Mouse (Mus musculus) neural tube, embryonic 11.5 days (tissue): ENCODE measurements around the gene Nr3c2. TPM values are rescaled to one million over a fixed set of nuclear protein-coding genes. Genes with fewer than 3 reads are reported as not detected.

Experiments
- ATAC-seq: fragments of 200-750 bp; cut with Nextera tagmentation; 2 replicates; pipeline ENCODE4 v1.8.0; 2017; ENCODE audit warnings: moderate number of reproducible peaks, mild to moderate bottlenecking, moderate TSS enrichment, moderate library complexity; ENCODE audit not compliant: insufficient read depth, low FRiP score, low TSS enrichment
- DNase-seq: peaks from one replicate; pipeline ENCODE4 v3.0.0-alpha.2; 2015; ENCODE audit warnings: low spot score
- H3K27ac ChIP-seq: fragments of 300-500 bp; sonication (generic); 2 replicates; pipeline ENCODE4 v1.5.1; 2014; ENCODE audit warnings: low read depth, mild to moderate bottlenecking, low read length
- H3K27me3 ChIP-seq: fragments of 300-500 bp; sonication (generic); 2 replicates; pipeline ENCODE4 v1.6.1; 2014; ENCODE audit warnings: mild to moderate bottlenecking, low read length, mixed read lengths; ENCODE audit not compliant: control insufficient read depth, insufficient read depth
- H3K36me3 ChIP-seq: fragments of 300-500 bp; sonication (generic); 2 replicates; pipeline ENCODE4 v1.6.1; 2014; ENCODE audit warnings: mild to moderate bottlenecking, low read length, moderate library complexity, mixed read lengths; ENCODE audit not compliant: control insufficient read depth, insufficient read depth
- H3K4me1 ChIP-seq: fragments of 300-500 bp; sonication (generic); 2 replicates; pipeline ENCODE4 v1.6.1; 2014; ENCODE audit warnings: low read length, mixed read lengths; ENCODE audit not compliant: control insufficient read depth, insufficient read depth
- H3K4me2 ChIP-seq: fragments of 300-500 bp; sonication (generic); 2 replicates; pipeline ENCODE4 v1.6.1; 2014; ENCODE audit warnings: low read depth, mild to moderate bottlenecking, moderate library complexity
- H3K4me3 ChIP-seq: fragments of 300-500 bp; sonication (generic); 2 replicates; pipeline ENCODE4 v1.5.1; 2014; ENCODE audit warnings: low read depth, low read length
- H3K9ac ChIP-seq: fragments of 300-500 bp; sonication (generic); 2 replicates; pipeline ENCODE4 v1.6.1; 2014; ENCODE audit warnings: mild to moderate bottlenecking, low read length
- H3K9me3 ChIP-seq: fragments of 300-500 bp; sonication (generic); 2 replicates; pipeline ENCODE4 v1.6.1; 2016; ENCODE audit warnings: low read length; ENCODE audit not compliant: control insufficient read depth
- WGBS: fragments of 180-500 bp; shearing (Covaris S2); extraction: QIAGEN DNeasy Blood & Tissue Kit; methylation state at CpG from one replicate; pipeline ENCODE4 v1.1.7; 2014; 5-methylcytosine and 5-hydroxymethylcytosine counted together
- polyA plus RNA-seq: library from polyadenylated mRNA; unstranded; fragments of >200 nt; fragmentation: Nextera tagmentation; extraction: Ambion mirVana; gene quantifications from 2 replicates; pipeline ENCODE4 v1.2.1, GENCODE M21; 2014

Gene Nr3c2
- polyA plus RNA-seq, 1 experiment from 2014 or later: 1.2 TPM

DNA sequence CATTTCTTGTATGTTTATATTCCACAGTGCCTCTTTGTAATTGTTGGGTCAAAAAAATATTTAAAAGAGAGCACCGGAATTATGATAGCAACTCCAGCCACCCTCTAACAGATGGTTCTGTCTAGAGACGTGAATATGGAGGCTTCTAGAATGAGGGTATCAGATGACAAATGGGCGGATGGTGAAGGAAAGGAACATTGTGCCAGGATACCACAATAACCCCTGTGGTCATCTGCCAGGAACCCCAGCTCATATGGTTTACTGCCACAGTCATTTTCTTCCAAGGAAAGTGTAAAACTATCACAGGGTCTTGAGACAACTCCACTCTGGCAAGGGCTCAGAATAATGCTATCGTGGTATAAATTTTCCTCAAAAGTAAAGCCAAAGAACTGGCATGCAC, 289.1 kb downstream of the Nr3c2 start:
- Histone ChIP-seq H3K36me3 (no peaks in the 10 kb centered on the region), H3K4me2 (no peak overlapping the region), H3K9me3 (no peaks in the 10 kb centered on the region), H3K27ac (no peak overlapping the region), H3K4me1 (no peaks in the 10 kb centered on the region), H3K9ac (no peak overlapping the region), H3K27me3 (no peaks in the 10 kb centered on the region), H3K4me3 (no peak overlapping the region)
- WGBS: 69% methylated on average over 4 of the region's 4 CpGs
- DNase-seq (no peak), ATAC-seq (no peak)

DNA sequence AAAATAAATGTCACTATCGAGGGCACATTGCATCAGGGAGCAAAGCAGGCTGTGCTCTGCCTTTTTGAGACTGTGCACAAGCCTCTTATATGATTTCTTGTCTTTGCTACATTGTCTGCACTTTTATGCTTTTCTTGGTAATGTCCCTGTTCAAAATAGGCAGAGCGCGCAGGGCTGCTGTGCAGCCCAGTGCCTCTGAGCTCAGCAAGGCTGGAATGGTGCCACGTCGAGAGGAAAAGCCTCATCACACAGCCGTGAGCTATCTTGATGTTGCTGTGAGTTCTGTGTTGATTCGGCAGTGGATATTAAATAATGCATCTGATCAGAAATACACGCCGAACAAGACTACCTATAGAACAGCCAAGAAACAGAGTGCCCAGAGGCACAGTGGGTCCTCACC, 290.1 kb downstream of the Nr3c2 start:
- H3K4me3 ChIP-seq: no peak overlapping the region
- H3K4me1 ChIP-seq: no peaks in the 10 kb centered on the region
- no peaks in the 10 kb centered on the region for H3K9me3 ChIP-seq
- H3K4me2 ChIP-seq: no peak overlapping the region
- DNase-seq (no peak), ATAC-seq (no peak)
- 90% methylated on average over 9 of the region's 9 CpGs for WGBS
- H3K9ac ChIP-seq: no peak overlapping the region
- no peaks in the 10 kb centered on the region for H3K36me3 ChIP-seq
- no peaks in the 10 kb centered on the region for H3K27me3 ChIP-seq
- H3K27ac ChIP-seq: no peak overlapping the region

DNA sequence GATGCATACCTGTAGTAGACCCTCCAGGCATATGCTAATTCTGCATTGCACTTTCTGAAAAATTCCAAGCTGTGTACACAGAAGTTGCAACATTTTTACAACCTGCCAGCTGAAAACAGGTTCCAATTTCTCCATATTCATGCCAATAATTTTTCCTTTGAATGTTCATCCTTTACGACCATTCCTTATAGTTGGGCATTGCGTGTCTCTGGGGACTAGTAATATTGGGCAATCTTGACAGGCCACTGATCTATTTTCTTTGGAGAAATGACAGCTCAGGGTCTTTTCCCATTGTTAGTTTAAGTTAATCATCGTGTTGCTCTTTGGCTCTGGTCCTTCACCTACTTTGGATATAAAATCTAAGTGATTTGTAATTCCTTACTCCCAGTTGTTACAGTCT, 291.2 kb downstream of the Nr3c2 start:
- WGBS: 88% methylated on average over 3 of the region's 3 CpGs
- no peak overlapping the region for H3K27ac ChIP-seq
- no peak overlapping the region for H3K9ac ChIP-seq
- DNase-seq (no peak), ATAC-seq (no peak)
- no peaks in the 10 kb centered on the region for H3K36me3 ChIP-seq
- no peak overlapping the region for H3K4me2 ChIP-seq
- no peaks in the 10 kb centered on the region for H3K4me1 ChIP-seq
- no peaks in the 10 kb centered on the region for H3K9me3 ChIP-seq
- no peaks in the 10 kb centered on the region for H3K27me3 ChIP-seq
- no peak overlapping the region for H3K4me3 ChIP-seq

DNA sequence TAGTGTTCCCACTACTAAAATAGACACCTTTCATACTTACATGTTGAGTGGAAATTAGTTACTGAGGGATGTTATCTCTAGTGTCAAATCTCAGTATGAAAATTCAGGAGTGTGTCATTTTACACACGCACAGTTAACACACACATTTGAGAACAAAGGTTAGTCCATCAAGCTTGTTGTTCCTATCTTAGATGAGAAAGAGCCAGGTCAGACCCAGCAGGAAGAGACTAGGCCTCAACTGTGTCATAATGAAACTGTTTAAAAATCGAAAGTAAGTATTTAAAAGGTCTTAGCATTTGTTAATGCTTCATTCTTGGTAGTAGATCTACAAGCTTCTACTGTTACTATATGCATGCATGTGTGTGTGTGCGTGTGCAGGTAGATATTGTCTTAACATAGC, 310.1 kb downstream of the Nr3c2 start:
- WGBS: 91% methylated on average over 3 of the region's 3 CpGs

DNA sequence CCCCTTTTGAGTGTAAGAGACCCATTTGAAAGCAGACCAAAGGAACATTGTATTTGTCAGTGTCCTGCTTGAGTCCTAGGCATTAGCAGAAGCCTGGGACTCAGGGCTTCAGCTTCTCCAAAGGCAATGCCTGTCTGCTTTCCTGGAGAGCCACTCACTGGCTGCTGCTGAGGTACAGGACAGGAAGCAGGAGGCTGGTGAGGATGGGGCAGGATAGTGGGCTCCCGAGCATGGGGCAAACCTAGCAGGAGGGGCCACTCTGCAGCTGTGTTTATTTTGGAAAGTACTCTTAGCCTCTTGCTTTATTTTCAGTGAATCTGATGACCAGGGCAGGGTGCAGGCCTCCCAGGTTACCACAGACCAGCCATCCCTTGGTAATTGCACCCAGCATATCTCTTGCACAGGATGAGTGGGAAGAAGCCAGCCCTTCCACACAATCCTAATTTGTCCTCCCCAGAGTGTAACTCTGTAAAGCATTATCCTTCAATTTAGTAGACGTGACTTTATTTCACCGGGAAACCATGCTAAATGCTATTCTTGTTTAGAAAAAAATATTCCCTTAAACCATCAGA, 314.7 kb downstream of the Nr3c2 start:
- H3K27me3 ChIP-seq: no peaks in the 10 kb centered on the region
- WGBS: 74% methylated on average over 3 of the region's 3 CpGs
- H3K36me3 ChIP-seq: no peaks in the 10 kb centered on the region
- no peaks in the 10 kb centered on the region for H3K4me1 ChIP-seq
- H3K9me3 ChIP-seq: no peaks in the 10 kb centered on the region
- no peak overlapping the region for H3K9ac ChIP-seq
- DNase-seq (no peak), ATAC-seq (no peak)
- no peak overlapping the region for H3K27ac ChIP-seq
- H3K4me3 ChIP-seq: no peak overlapping the region
- H3K4me2 ChIP-seq: no peak overlapping the region

More for the DNA sequence above, 310.1 kb downstream of the Nr3c2 start:
- Histone ChIP-seq H3K4me1 (no peaks in the 10 kb centered on the region), H3K4me2 (no peak overlapping the region), H3K9me3 (no peaks in the 10 kb centered on the region), H3K27me3 (no peaks in the 10 kb centered on the region), H3K36me3 (no peaks in the 10 kb centered on the region), H3K4me3 (no peak overlapping the region), H3K27ac (no peak overlapping the region), H3K9ac (no peak overlapping the region)
- DNase-seq: no peak
- ATAC-seq: no peak

DNA sequence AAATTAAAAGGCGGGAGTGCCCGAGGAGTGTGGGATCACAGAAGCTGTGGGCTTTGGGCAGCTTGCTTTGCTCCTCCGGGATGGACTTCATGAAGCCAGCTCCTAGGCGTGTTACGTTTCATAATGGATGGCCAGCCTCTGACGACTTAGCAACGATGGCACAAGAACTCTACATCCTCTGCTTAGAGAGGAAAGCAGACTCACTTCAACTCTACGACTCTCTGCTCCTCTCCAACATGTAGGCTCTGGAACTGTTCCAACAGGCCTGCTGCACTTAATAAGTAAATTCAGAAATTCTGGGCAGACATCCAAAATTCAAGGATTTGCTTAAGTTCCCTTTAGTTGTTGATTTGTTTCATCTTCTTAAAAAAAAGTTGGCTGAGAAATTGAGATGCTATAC, 315.4 kb downstream of the Nr3c2 start:
- H3K4me2 ChIP-seq: no peak overlapping the region
- ATAC-seq: no peak
- H3K9me3 ChIP-seq: no peaks in the 10 kb centered on the region
- H3K9ac ChIP-seq: no peak overlapping the region
- no peaks in the 10 kb centered on the region for H3K4me1 ChIP-seq
- no peak overlapping the region for H3K4me3 ChIP-seq
- 84% methylated on average over 8 of the region's 8 CpGs for WGBS
- H3K36me3 ChIP-seq: no peaks in the 10 kb centered on the region
- H3K27ac ChIP-seq: no peak overlapping the region
- no peaks in the 10 kb centered on the region for H3K27me3 ChIP-seq
- no peak for DNase-seq

DNA sequence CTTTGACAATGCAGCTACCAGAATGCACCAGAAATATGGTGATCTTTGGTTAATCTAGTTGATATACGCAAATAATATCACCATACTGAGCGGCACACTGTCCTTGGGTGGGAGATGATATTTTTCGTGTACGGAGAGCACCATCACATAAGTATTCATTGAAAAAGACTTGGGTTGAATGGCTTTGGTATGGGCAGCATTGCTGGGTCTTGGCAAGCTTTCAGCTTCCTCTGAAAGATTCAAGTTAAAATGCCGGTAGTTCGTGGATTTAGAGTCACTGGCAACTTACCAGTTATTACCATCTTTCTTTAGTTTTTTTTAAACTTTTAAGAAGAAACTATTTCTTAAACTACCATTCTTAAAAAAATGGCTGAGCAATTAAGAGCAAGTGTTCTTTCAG, 315.9 kb downstream of the Nr3c2 start:
- Histone ChIP-seq H3K9ac (no peak overlapping the region), H3K27me3 (no peaks in the 10 kb centered on the region), H3K27ac (no peak overlapping the region), H3K36me3 (no peaks in the 10 kb centered on the region), H3K9me3 (no peaks in the 10 kb centered on the region), H3K4me3 (no peak overlapping the region), H3K4me1 (no peaks in the 10 kb centered on the region), H3K4me2 (no peak overlapping the region)
- ATAC-seq (no peak), DNase-seq (no peak)
- WGBS: 98% methylated on average over 6 of the region's 6 CpGs

DNA sequence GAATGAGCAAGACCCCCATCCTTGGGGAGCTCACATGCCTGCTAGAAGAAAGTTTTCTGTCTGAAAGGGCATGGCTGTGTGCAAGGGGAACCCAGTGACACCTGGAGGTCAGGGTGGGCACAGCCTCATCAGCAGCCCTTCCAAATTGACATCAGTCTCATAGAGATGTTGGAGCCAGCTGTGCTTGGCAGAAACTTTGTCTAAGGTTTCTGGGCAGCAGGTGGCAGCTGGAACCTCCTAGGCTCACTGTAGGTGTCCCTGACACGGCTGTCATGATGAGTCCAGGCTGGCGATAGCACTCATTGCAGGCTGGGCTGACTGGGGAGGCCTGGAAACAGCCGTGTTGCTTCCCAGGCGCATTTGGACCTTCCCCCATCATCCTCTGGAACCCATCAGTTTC, 323.9 kb downstream of the Nr3c2 start:
- Histone ChIP-seq H3K27ac (no peak overlapping the region), H3K4me3 (no peak overlapping the region), H3K27me3 (no peaks in the 10 kb centered on the region), H3K9ac (no peak overlapping the region), H3K4me1 (no peaks in the 10 kb centered on the region), H3K36me3 (no peaks in the 10 kb centered on the region), H3K4me2 (no peak overlapping the region), H3K9me3 (no peaks in the 10 kb centered on the region)
- WGBS: 71% methylated on average over 4 of the region's 4 CpGs
- ATAC-seq (no peak), DNase-seq (no peak)

DNA sequence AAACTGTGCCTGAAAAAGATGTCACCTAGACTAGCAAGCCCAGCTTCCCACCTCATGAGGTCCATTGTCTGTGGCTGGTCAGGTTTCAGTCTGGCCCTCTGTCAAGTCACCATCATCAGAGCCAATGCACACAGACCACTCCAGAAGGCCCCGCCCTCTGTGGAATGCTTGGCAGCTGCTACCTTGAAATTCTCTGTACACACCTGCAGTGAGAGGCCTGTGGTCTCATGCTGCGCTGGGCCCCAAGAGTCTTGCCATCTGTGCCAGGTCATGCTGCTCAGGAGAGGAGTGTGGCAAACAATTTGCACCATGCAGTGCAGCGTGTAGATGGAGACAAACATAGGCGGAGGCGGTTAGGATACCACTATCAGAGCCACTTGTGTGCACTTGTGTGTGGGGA, 328.5 kb downstream of the Nr3c2 start:
- no peak for ATAC-seq
- 92% methylated on average over 5 of the region's 5 CpGs for WGBS

More for the DNA sequence above, 328.5 kb downstream of the Nr3c2 start:
- Histone ChIP-seq H3K27ac (no peak overlapping the region), H3K9me3 (no peaks in the 10 kb centered on the region), H3K4me2 (no peak overlapping the region), H3K9ac (no peak overlapping the region), H3K4me1 (no peaks in the 10 kb centered on the region), H3K27me3 (no peaks in the 10 kb centered on the region), H3K36me3 (no peaks in the 10 kb centered on the region), H3K4me3 (no peak overlapping the region)
- DNase-seq: no peak
